ENCODE assay signal across 15 mouse cellular contexts in the genomic region with DNA sequence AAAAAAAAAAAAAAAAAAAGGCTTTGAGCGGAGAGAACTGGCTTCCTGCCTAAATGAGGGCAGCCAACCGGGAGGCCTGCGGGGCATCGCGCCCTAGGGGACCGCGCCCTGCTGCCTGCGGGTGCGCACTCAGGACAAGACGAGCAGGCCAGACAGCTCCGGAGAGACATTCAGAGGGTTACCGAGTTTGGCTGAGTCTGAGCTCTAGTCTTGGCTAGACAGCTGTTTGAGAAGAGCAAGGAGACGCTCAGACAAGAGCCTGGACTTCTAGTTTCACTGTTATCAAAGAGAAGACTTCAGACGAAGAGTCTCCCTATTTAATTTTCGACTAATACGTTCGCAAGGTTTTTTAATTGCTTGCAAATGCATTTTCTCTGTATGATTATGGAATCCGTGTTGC. TPM values are rescaled to one million over a fixed set of nuclear protein-coding genes. Genes with fewer than 3 reads are reported as not detected.
DNase-seq lines count a peak whose midpoint lies in the region; ATAC-seq and TF ChIP-seq lines count a peak whose summit lies in the region.
"Had no signal": no experiment of that assay in that cellular context is flagged by ENCODE, and none has a peak within 500 bp of the region (broad histone marks: within the 10 kb centered on the region; RNA-seq: fewer than 3 reads in every experiment).

No protein-coding gene starts in this region.

- H3K36me3 ChIP-seq in hindbrain, embryonic 14.5 days (replicated peaks; ENCODE audit: control insufficient read depth, insufficient read depth) = no peaks in the 10 kb centered on the region
- no peaks in the 10 kb centered on the region for H3K36me3 ChIP-seq in hindbrain, embryonic 10.5 days
- no peaks in the 10 kb centered on the region for H3K36me3 ChIP-seq in stomach, embryonic 14.5 days (ENCODE audit: control insufficient read depth, insufficient read depth, low read length)
- no peaks in the 10 kb centered on the region for H3K36me3 ChIP-seq in stomach, postnatal 0 days (ENCODE audit: control insufficient read depth, insufficient read depth, low read length)
- H3K36me3 ChIP-seq in midbrain, embryonic 11.5 days (ENCODE audit: control insufficient read depth, insufficient read depth, low read length) = no peaks in the 10 kb centered on the region

- H3K4me1 ChIP-seq in hindbrain, embryonic 14.5 days (replicated peaks; ENCODE audit: control insufficient read depth, insufficient read depth, low read length) = 0 out of 2 replicates have a peak, but pooled peaks cover 4% of the 10 kb centered on the region
- no peaks in the 10 kb centered on the region for H3K4me1 ChIP-seq in hindbrain, embryonic 10.5 days (replicated peaks)
- H3K4me1 ChIP-seq in stomach, embryonic 14.5 days (ENCODE audit: control insufficient read depth, insufficient read depth, low read length) = no peaks in the 10 kb centered on the region
- no peaks in the 10 kb centered on the region for H3K4me1 ChIP-seq in stomach, postnatal 0 days (replicated peaks; ENCODE audit: control insufficient read depth, insufficient read depth)
- H3K4me1 ChIP-seq in midbrain, embryonic 11.5 days (ENCODE audit: control insufficient read depth, insufficient read depth, low read length) = peaks cover 2% of the 10 kb centered on the region; the same call in 1 of the 2 replicates

- H3K27ac ChIP-seq in hindbrain, embryonic 14.5 days = no peak overlapping the region
- no peak overlapping the region for H3K27ac ChIP-seq in hindbrain, embryonic 10.5 days
- H3K27ac ChIP-seq in stomach, embryonic 14.5 days (ENCODE audit: low read length) = no peak overlapping the region
- H3K27ac ChIP-seq in stomach, postnatal 0 days (replicated peaks) = no peak overlapping the region
- no peak overlapping the region for H3K27ac ChIP-seq in midbrain, embryonic 11.5 days (ENCODE audit: low read depth, low read length)
- H3K27ac ChIP-seq: kidney, postnatal 0 days had no signal

- DNase-seq in hindbrain, embryonic 14.5 days (ENCODE audit: low spot score) = no peak
- DNase-seq in hindbrain, embryonic 10.5 days (ENCODE audit: low spot score) = no peak
- no peak for DNase-seq in stomach, postnatal 0 days (ENCODE audit: low spot score)
- DNase-seq in midbrain, embryonic 11.5 days (ENCODE audit: low spot score, missing footprints) = peak; percentile 90
- DNase-seq in urinary bladder, postnatal 4 days (ENCODE audit: low spot score in 2 of 2) = no peak
- no peak for DNase-seq in left cerebral cortex, postnatal 25 days (ENCODE audit: low spot score in 2 of 2)
- DNase-seq: adrenal gland, postnatal 14 days; gastrocnemius, postnatal 36 days; heart, postnatal 10 days; thymus, postnatal 36 days had no signal

- under 1% methylated on average over 18 of the region's 18 CpGs for WGBS in hindbrain, embryonic 14.5 days
- WGBS in hindbrain, embryonic 10.5 days = under 1% methylated on average over 18 of the region's 18 CpGs
- under 1% methylated on average over 18 of the region's 18 CpGs for WGBS in stomach, embryonic 14.5 days
- WGBS in stomach, postnatal 0 days = 2% methylated on average over 18 of the region's 18 CpGs
- WGBS in midbrain, embryonic 11.5 days = under 1% methylated on average over 18 of the region's 18 CpGs

- no peak for TF ChIP-seq CTCF in stomach, postnatal 0 days (IDR thresholded peaks at IDR 0.05; ENCODE audit: low read depth)

- peak overlapping the region; percentile 12; the same call in 1 of the 2 replicates for H3K4me2 ChIP-seq in hindbrain, embryonic 14.5 days (replicated peaks)
- no peak overlapping the region for H3K4me2 ChIP-seq in stomach, embryonic 14.5 days (replicated peaks; ENCODE audit: low read depth, low read length)
- H3K4me2 ChIP-seq in stomach, postnatal 0 days (replicated peaks; ENCODE audit: low read depth) = no peak overlapping the region
- H3K4me2 ChIP-seq in midbrain, embryonic 11.5 days = no peak overlapping the region

- no peak overlapping the region for H3K4me3 ChIP-seq in hindbrain, embryonic 14.5 days (replicated peaks; ENCODE audit: low read length)
- H3K4me3 ChIP-seq in hindbrain, embryonic 10.5 days = no peak overlapping the region
- H3K4me3 ChIP-seq in stomach, embryonic 14.5 days (ENCODE audit: low read depth, low read length) = 0 out of 2 replicates have a peak overlapping the region, but pooled peaks have one; percentile 4
- H3K4me3 ChIP-seq in stomach, postnatal 0 days (ENCODE audit: low read depth, low read length) = no peak overlapping the region
- no peak overlapping the region for H3K4me3 ChIP-seq in midbrain, embryonic 11.5 days (ENCODE audit: low read depth, low read length)

- no peak for TF ChIP-seq EP300 in stomach, postnatal 0 days (optimal IDR thresholded peaks at IDR 0.05)

- H3K9ac ChIP-seq in hindbrain, embryonic 14.5 days = no peak overlapping the region
- H3K9ac ChIP-seq in stomach, embryonic 14.5 days (replicated peaks; ENCODE audit: low read depth, low read length) = no peak overlapping the region
- no peak overlapping the region for H3K9ac ChIP-seq in stomach, postnatal 0 days (ENCODE audit: low read length)
- no peak overlapping the region for H3K9ac ChIP-seq in midbrain, embryonic 11.5 days (ENCODE audit: low read length)

- H3K9me3 ChIP-seq in hindbrain, embryonic 14.5 days (ENCODE audit: control insufficient read depth, low read length) = no peaks in the 10 kb centered on the region
- H3K9me3 ChIP-seq in hindbrain, embryonic 10.5 days = no peaks in the 10 kb centered on the region
- H3K9me3 ChIP-seq in stomach, embryonic 14.5 days (ENCODE audit: control insufficient read depth, low read depth, low read length) = no peaks in the 10 kb centered on the region
- no peaks in the 10 kb centered on the region for H3K9me3 ChIP-seq in stomach, postnatal 0 days (ENCODE audit: control insufficient read depth, low read length)
- H3K9me3 ChIP-seq in midbrain, embryonic 11.5 days (ENCODE audit: control insufficient read depth, low read length) = no peaks in the 10 kb centered on the region

- H3K27me3 ChIP-seq in hindbrain, embryonic 14.5 days (ENCODE audit: control insufficient read depth, insufficient read depth, low read length) = peaks cover 74% of the 10 kb centered on the region
- H3K27me3 ChIP-seq in hindbrain, embryonic 10.5 days (ENCODE audit: insufficient read depth, poor library complexity, severe bottlenecking) = peaks cover 85% of the 10 kb centered on the region
- peaks cover 12% of the 10 kb centered on the region; the same call in 1 of the 2 replicates for H3K27me3 ChIP-seq in stomach, embryonic 14.5 days (ENCODE audit: control insufficient read depth, insufficient read depth, low read length)
- H3K27me3 ChIP-seq in stomach, postnatal 0 days (ENCODE audit: control insufficient read depth, insufficient read depth, low read length) = no peaks in the 10 kb centered on the region
- H3K27me3 ChIP-seq in midbrain, embryonic 11.5 days (ENCODE audit: control insufficient read depth, insufficient read depth, low read length) = peaks cover 69% of the 10 kb centered on the region

- intact Hi-C loops in left cerebral cortex, postnatal 25 days (cut with DNase I) = no loop called here

- ATAC-seq in hindbrain, embryonic 14.5 days (ENCODE audit: low FRiP score) = no peak
- ATAC-seq in stomach, embryonic 14.5 days (ENCODE audit: insufficient number of reproducible peaks, insufficient read depth, low FRiP score, low read depth) = no peak
- no peak for ATAC-seq in stomach, postnatal 0 days (ENCODE audit: low FRiP score, low TSS enrichment)
- ATAC-seq in midbrain, embryonic 11.5 days (ENCODE audit: low FRiP score) = peak; percentile 72
- ATAC-seq: CD4-positive, CD25-positive, alpha-beta regulatory T cell, adult 4 months; lung, postnatal 0 days had no signal

RNA-seq across cellular contexts. Expression of gene Tfap2d, which starts 5.9 kb away (rescaled TPM):
- polyA plus RNA-seq in hindbrain, embryonic 14.5 days (2014; fragmentation: Nextera tagmentation; extraction: Ambion mirVana) = 4.4 TPM in 1 of 2 replicates, not detected in the other
- 0.50 and 0.61 TPM in 2 replicates for polyA plus RNA-seq in hindbrain, embryonic 10.5 days (2016; fragmentation: Nextera tagmentation; extraction: Ambion mirVana)
- not detected in 2 replicates for polyA plus RNA-seq in stomach, embryonic 14.5 days (2014; fragmentation: Nextera tagmentation; extraction: Ambion mirVana)
- polyA plus RNA-seq in stomach, postnatal 0 days (2015; fragmentation: Nextera tagmentation; extraction: Ambion mirVana) = not detected in 2 replicates
- 20.1 and 28.1 TPM in 2 replicates for polyA plus RNA-seq in midbrain, embryonic 11.5 days (2014; fragmentation: Nextera tagmentation; extraction: Ambion mirVana)
- total RNA-seq in left cerebral cortex, postnatal 25 days (2021) = 1 to 10 TPM; 4.0 to 5.0 TPM
- total RNA-seq: adrenal gland, postnatal 14 days; gastrocnemius, postnatal 36 days; heart, postnatal 10 days; liver, adult 2 months had no signal
- polyA plus RNA-seq: CD4-positive, CD25-positive, alpha-beta regulatory T cell, adult 4 months; kidney, postnatal 0 days; lung, postnatal 0 days had no signal
